ENCODE assay signal across 8 mouse cellular contexts in the genomic region with DNA sequence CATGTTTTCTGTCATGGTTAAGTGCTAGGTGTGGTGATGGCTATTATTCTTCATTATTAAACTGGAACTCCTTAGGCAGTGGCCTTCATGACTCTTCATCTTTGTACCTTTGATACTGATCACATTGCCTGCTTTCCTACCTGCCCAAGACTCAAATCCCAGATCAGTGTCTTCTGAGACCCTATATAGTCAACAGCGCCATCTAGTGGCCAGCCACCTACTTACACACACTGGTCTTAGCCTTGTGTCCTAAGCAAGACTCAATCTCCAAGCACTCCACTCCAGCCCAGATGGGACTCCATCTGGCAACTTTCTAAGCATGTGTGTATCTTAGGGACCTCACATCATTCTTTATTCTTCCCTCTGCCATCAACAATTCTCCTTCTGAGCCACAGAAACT.
DNase-seq lines count a peak whose midpoint lies in the region; ATAC-seq and TF ChIP-seq lines count a peak whose summit lies in the region.

No protein-coding gene starts in this region.

- no peak overlapping the region for H3K4me3 ChIP-seq in ES-E14 (ENCODE audit: insufficient read depth in 1 of 2, low read depth in 1 of 2, low read length in 2 of 2, poor library complexity in 1 of 2, severe bottlenecking in 1 of 2)
- no peak overlapping the region for H3K4me3 ChIP-seq in forebrain, embryonic 16.5 days (replicated peaks; ENCODE audit: low read length)
- no peak overlapping the region for H3K4me3 ChIP-seq in hindbrain, embryonic 11.5 days (ENCODE audit: low read depth, low read length)

- H3K4me2 ChIP-seq in forebrain, embryonic 16.5 days (ENCODE audit: low read length) = no peak overlapping the region
- no peak overlapping the region for H3K4me2 ChIP-seq in hindbrain, embryonic 11.5 days (replicated peaks; ENCODE audit: low read depth, low read length)

- ATAC-seq in cerebellum, adult (ENCODE audit: insufficient number of reproducible peaks, low FRiP score, low TSS enrichment) = peak; percentile 80
- ATAC-seq in forebrain, embryonic 16.5 days = peak; percentile 94
- ATAC-seq in hindbrain, embryonic 11.5 days (ENCODE audit: low FRiP score) = peak; percentile 76

- DNase-seq in ES-E14 (ENCODE audit: low read depth, low spot score) = peak; percentile 87
- DNase-seq in hindbrain, embryonic 11.5 days (ENCODE audit: low spot score) = peak; percentile 91
- peak; percentile 84 for DNase-seq in layer of hippocampus, adult 9-11 months
- peak; percentile 75 for DNase-seq in lung, postnatal 25 days (ENCODE audit: low spot score)
- DNase-seq in retina, postnatal 7 days (ENCODE audit: low read depth, low spot score) = peak; percentile 80
- peak; percentile 89 for DNase-seq in thymus, postnatal 4 days

- no peaks in the 10 kb centered on the region for H3K36me3 ChIP-seq in ES-E14 (ENCODE audit: control insufficient read depth, insufficient read depth, low read length, poor library complexity, severe bottlenecking)
- H3K36me3 ChIP-seq in forebrain, embryonic 16.5 days (ENCODE audit: control insufficient read depth, insufficient read depth) = no peaks in the 10 kb centered on the region
- no peaks in the 10 kb centered on the region for H3K36me3 ChIP-seq in hindbrain, embryonic 11.5 days (ENCODE audit: control insufficient read depth, insufficient read depth, low read length)

- in situ Hi-C loops in ES-E14 (cut with MboI; ENCODE audit: low sequenced_read_pairs in 2 of 2, unreplicated experiment in 2 of 2) = no loop called here

- no peaks in the 10 kb centered on the region for H3K9me3 ChIP-seq in ES-E14 (ENCODE audit: control insufficient read depth, insufficient read depth, low read depth, low read length)
- H3K9me3 ChIP-seq in forebrain, embryonic 16.5 days (ENCODE audit: control insufficient read depth, low read length) = no peaks in the 10 kb centered on the region
- no peaks in the 10 kb centered on the region for H3K9me3 ChIP-seq in hindbrain, embryonic 11.5 days (ENCODE audit: control insufficient read depth, low read length)

- H3K27me3 ChIP-seq in forebrain, embryonic 16.5 days (replicated peaks; ENCODE audit: control insufficient read depth, insufficient read depth, low read length) = no peaks in the 10 kb centered on the region
- H3K27me3 ChIP-seq in hindbrain, embryonic 11.5 days (ENCODE audit: control insufficient read depth, insufficient read depth, low read length) = no peaks in the 10 kb centered on the region

- WGBS in forebrain, embryonic 16.5 days = 0% methylated on average over 1 of the region's 1 CpGs
- 0% methylated on average over 1 of the region's 1 CpGs for WGBS in hindbrain, embryonic 11.5 days

- no peak overlapping the region for H3K9ac ChIP-seq in ES-E14 (ENCODE audit: insufficient read depth, low read depth, low read length, poor library complexity, severe bottlenecking)
- no peak overlapping the region for H3K9ac ChIP-seq in forebrain, embryonic 16.5 days (replicated peaks; ENCODE audit: low read depth, low read length)
- H3K9ac ChIP-seq in hindbrain, embryonic 11.5 days (ENCODE audit: low read depth, low read length) = no peak overlapping the region

- H3K4me1 ChIP-seq in ES-E14 (ENCODE audit: control insufficient read depth in 2 of 2, insufficient read depth in 2 of 2, low read length in 2 of 2, poor library complexity in 1 of 2) = no peaks in the 10 kb centered on the region
- H3K4me1 ChIP-seq in forebrain, embryonic 16.5 days (replicated peaks; ENCODE audit: control insufficient read depth, insufficient read depth, low read length) = no peaks in the 10 kb centered on the region
- no peaks in the 10 kb centered on the region for H3K4me1 ChIP-seq in hindbrain, embryonic 11.5 days (replicated peaks; ENCODE audit: control insufficient read depth, insufficient read depth, low read length)

- no peak overlapping the region for H3K27ac ChIP-seq in ES-E14 (ENCODE audit: insufficient read depth, low read depth, low read length, poor library complexity, severe bottlenecking)
- no peak overlapping the region for H3K27ac ChIP-seq in forebrain, embryonic 16.5 days (ENCODE audit: low read length)
- H3K27ac ChIP-seq in hindbrain, embryonic 11.5 days (ENCODE audit: low read depth, low read length) = no peak overlapping the region

TF ChIP-seq in ES-E14, 5 proteins besides CTCF, POLR2A, EP300 and RAD21:
- no peak for TF ChIP-seq MAFK (IDR thresholded peaks at IDR 0.05; ENCODE audit: insufficient read depth, low read depth, low read length)
- peak; percentile 59; the same call in 1 of the 2 replicates for TF ChIP-seq ZC3H11A (IDR thresholded peaks at IDR 0.05; ENCODE audit: borderline replicate concordance, low read depth, low read length)
